Mouse (Mus musculus): Measurements from ENCODE around the gene Olfr556. TPM values are rescaled to one million over a fixed set of nuclear protein-coding genes. Genes with fewer than 3 reads are reported as not detected.

Gene Olfr556
- total and polyA plus RNA-seq, 3 experiments = not detected

DNA sequence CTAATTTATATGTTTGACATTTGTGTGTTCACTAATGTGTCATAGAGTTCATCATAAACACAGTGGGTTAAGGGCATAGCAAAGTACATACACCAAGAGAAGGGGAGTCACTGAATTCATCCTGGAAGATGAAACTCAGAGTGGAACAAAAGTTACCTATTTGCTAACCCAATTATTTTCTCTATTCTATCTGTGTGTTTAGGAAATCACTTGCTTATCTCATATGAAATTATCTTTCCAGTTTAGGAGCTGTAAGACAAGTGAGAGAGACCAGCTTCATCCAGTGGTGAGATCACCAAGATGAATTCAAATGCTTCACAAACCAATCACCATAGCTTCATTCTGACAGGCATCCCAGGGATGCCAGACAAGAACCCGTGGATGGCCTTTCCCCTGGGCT is 6.2 kb upstream of the Olfr556 start, which contains the start of gene Olfr555:
TSS of gene Olfr555 (plus strand) at position 301 of the 400 bp plus-strand sequence.
- no peak for DNase-seq (ENCODE audit: low read depth, low spot score)
- H3K27ac ChIP-seq (ENCODE audit: control insufficient read depth, low read depth, low read length) = no peak within 1 kb of the TSS
- H3K9ac ChIP-seq (ENCODE audit: control insufficient read depth, low read depth, low read length, poor library complexity, severe bottlenecking) = no peak within 1 kb of the TSS
- H3K4me1 ChIP-seq (ENCODE audit: control insufficient read depth in 1 of 2, insufficient read depth in 2 of 2, low read length in 2 of 2) = no peaks in the 10 kb centered on the region
- H3K9me3 ChIP-seq (replicated peaks; ENCODE audit: insufficient read depth, low read length) = no peaks in the 10 kb centered on the region
- TF ChIP-seq ZMIZ1 (IDR thresholded peaks at IDR 0.05; ENCODE audit: low read depth, low read length) = no peak
- no peak for TF ChIP-seq ETS1 (IDR thresholded peaks at IDR 0.05; ENCODE audit: low read depth, low read length)
- no peak for TF ChIP-seq MAZ (IDR thresholded peaks at IDR 0.05; ENCODE audit: low read depth, low read length)
- no peak for TF ChIP-seq MAFK (IDR thresholded peaks at IDR 0.05; ENCODE audit: borderline replicate concordance, low read depth, low read length)
- no peak for TF ChIP-seq SIN3A (IDR thresholded peaks at IDR 0.05; ENCODE audit: low read length)
- TF ChIP-seq POLR2AphosphoS5 (IDR thresholded peaks at IDR 0.05; ENCODE audit: borderline replicate concordance, low read depth, low read length) = no peak
- TF ChIP-seq CTCF (IDR thresholded peaks at IDR 0.05 in 2 of 3, conservative IDR thresholded peaks at IDR 0.05 in 1 of 3; ENCODE audit: control insufficient read depth in 1 of 3, insufficient read depth in 1 of 3, low read depth in 2 of 3, low read length in 3 of 3, poor library complexity in 1 of 3, severe bottlenecking in 1 of 3) = no peak
- TF ChIP-seq BHLHE40 (IDR thresholded peaks at IDR 0.05; ENCODE audit: borderline replicate concordance, low read depth, low read length) = no peak
- no peak for TF ChIP-seq SMC3 (IDR thresholded peaks at IDR 0.05; ENCODE audit: low read depth, low read length)
- TF ChIP-seq CHD1 (IDR thresholded peaks at IDR 0.05; ENCODE audit: low read depth, low read length) = no peak
- no peak for TF ChIP-seq ZNF384 (IDR thresholded peaks at IDR 0.05; ENCODE audit: low read depth, low read length)
- TF ChIP-seq TBP (IDR thresholded peaks at IDR 0.05; ENCODE audit: low read depth, low read length) = no peak
- no peak for TF ChIP-seq RAD21 (IDR thresholded peaks at IDR 0.05; ENCODE audit: low read depth, low read length)
- no peak for TF ChIP-seq RCOR1 (IDR thresholded peaks at IDR 0.05; ENCODE audit: low read depth, low read length)
- TF ChIP-seq MYC (IDR thresholded peaks at IDR 0.05; ENCODE audit: low read depth, low read length) = no peak
- no peak for TF ChIP-seq MEF2A (IDR thresholded peaks at IDR 0.05; ENCODE audit: extremely low read depth, insufficient replicate concordance, low read depth, low read length, poor library complexity, severe bottlenecking)
- peaks cover 0 to 3% of the 10 kb centered on the region in 2 experiments; a peak in 2 of 4 replicates for H3K27me3 ChIP-seq (ENCODE audit: control insufficient read depth in 1 of 2, insufficient read depth in 2 of 2, low read length in 2 of 2)
- no peaks in the 10 kb centered on the region for H3K36me3 ChIP-seq (ENCODE audit: control insufficient read depth in 1 of 2, insufficient read depth in 2 of 2, low read length in 2 of 2)
- H3K79me2 ChIP-seq (ENCODE audit: control insufficient read depth, insufficient read depth, low read length, poor library complexity) = no peaks in the 10 kb centered on the region
- H3K4me3 ChIP-seq (ENCODE audit: control insufficient read depth in 1 of 2, insufficient read depth in 1 of 2, low read depth in 2 of 2, low read length in 2 of 2) = no peak within 1 kb of the TSS

- no peaks in the 10 kb centered on the region for H3K9me3 ChIP-seq (replicated peaks; ENCODE audit: insufficient read depth, low read length)
- H3K9ac ChIP-seq (ENCODE audit: control insufficient read depth, low read depth, low read length, poor library complexity, severe bottlenecking) = no peak overlapping the region
- H3K27me3 ChIP-seq (ENCODE audit: control insufficient read depth in 1 of 2, insufficient read depth in 2 of 2, low read length in 2 of 2) = peaks cover 0 to 1% of the 10 kb centered on the region in 2 experiments; a peak in 2 of 4 replicates
- H3K4me1 ChIP-seq (ENCODE audit: control insufficient read depth in 1 of 2, insufficient read depth in 2 of 2, low read length in 2 of 2) = no peaks in the 10 kb centered on the region
- H3K36me3 ChIP-seq (ENCODE audit: control insufficient read depth in 1 of 2, insufficient read depth in 2 of 2, low read length in 2 of 2) = no peaks in the 10 kb centered on the region
- no peaks in the 10 kb centered on the region for H3K79me2 ChIP-seq (ENCODE audit: control insufficient read depth, insufficient read depth, low read length, poor library complexity)
- no peak overlapping the region for H3K4me3 ChIP-seq (ENCODE audit: control insufficient read depth in 1 of 2, insufficient read depth in 1 of 2, low read depth in 2 of 2, low read length in 2 of 2)
- H3K27ac ChIP-seq (ENCODE audit: control insufficient read depth, low read depth, low read length) = no peak overlapping the region
- DNase-seq (ENCODE audit: low read depth, low spot score) = peak; percentile 30
- TF ChIP-seq MYB (IDR thresholded peaks at IDR 0.05; ENCODE audit: low read depth, low read length) (no peak), NELFE (IDR thresholded peaks at IDR 0.05; ENCODE audit: low read depth, low read length) (no peak), KAT2A (conservative IDR thresholded peaks at IDR 0.05; ENCODE audit: low read depth, low read length) (no peak), ZNF384 (IDR thresholded peaks at IDR 0.05; ENCODE audit: low read depth, low read length) (0 out of 2 replicates have a peak, but pooled peaks have one; percentile 33), POLR2A (IDR thresholded peaks at IDR 0.05; ENCODE audit: control insufficient read depth in 1 of 2, insufficient read depth in 1 of 2, low read depth in 1 of 2, low read length in 2 of 2, poor library complexity in 1 of 2) (no peak), TCF12 (IDR thresholded peaks at IDR 0.05; ENCODE audit: low read depth, low read length) (no peak), ETS1 (IDR thresholded peaks at IDR 0.05; ENCODE audit: low read depth, low read length) (no peak), CHD1 (IDR thresholded peaks at IDR 0.05; ENCODE audit: low read depth, low read length) (no peak), NRF1 (IDR thresholded peaks at IDR 0.05; ENCODE audit: insufficient read depth, low read depth, low read length, poor library complexity, severe bottlenecking) (no peak), JUND (IDR thresholded peaks at IDR 0.05; ENCODE audit: low read depth, low read length) (no peak), GABPA (IDR thresholded peaks at IDR 0.05; ENCODE audit: low read depth, low read length) (no peak), ZKSCAN1 (IDR thresholded peaks at IDR 0.05; ENCODE audit: low read depth, low read length) (no peak), RAD21 (IDR thresholded peaks at IDR 0.05; ENCODE audit: low read depth, low read length) (peak; percentile 59), EP300 (IDR thresholded peaks at IDR 0.05; ENCODE audit: low read depth in 1 of 2, low read length in 2 of 2) (no peak), ELF1 (IDR thresholded peaks at IDR 0.05; ENCODE audit: low read depth, low read length) (no peak), UBTF (IDR thresholded peaks at IDR 0.05; ENCODE audit: borderline replicate concordance, insufficient read depth, low read depth, low read length) (no peak), CTCF (IDR thresholded peaks at IDR 0.05 in 2 of 3, conservative IDR thresholded peaks at IDR 0.05 in 1 of 3; ENCODE audit: control insufficient read depth in 1 of 3, insufficient read depth in 1 of 3, low read depth in 2 of 3, low read length in 3 of 3, poor library complexity in 1 of 3, severe bottlenecking in 1 of 3) (peak in 2 of 3 experiments; percentile 27 to 62; a peak in 4 of 6 replicates), SMC3 (IDR thresholded peaks at IDR 0.05; ENCODE audit: low read depth, low read length) (peak; percentile 69), MEF2A (IDR thresholded peaks at IDR 0.05; ENCODE audit: extremely low read depth, insufficient replicate concordance, low read depth, low read length, poor library complexity, severe bottlenecking) (no peak), USF2 (IDR thresholded peaks at IDR 0.05; ENCODE audit: borderline replicate concordance in 1 of 2, insufficient read depth in 1 of 2, low read depth in 1 of 2, low read length in 2 of 2) (no peak)
These were observed 679 bp downstream of the Olfr556 start for GRCm38 (mm10) chr7:102665378-102665777.

Measured in MEL (cell line).